13 mouse cellular contexts compared by ENCODE assay signal in the genomic region with DNA sequence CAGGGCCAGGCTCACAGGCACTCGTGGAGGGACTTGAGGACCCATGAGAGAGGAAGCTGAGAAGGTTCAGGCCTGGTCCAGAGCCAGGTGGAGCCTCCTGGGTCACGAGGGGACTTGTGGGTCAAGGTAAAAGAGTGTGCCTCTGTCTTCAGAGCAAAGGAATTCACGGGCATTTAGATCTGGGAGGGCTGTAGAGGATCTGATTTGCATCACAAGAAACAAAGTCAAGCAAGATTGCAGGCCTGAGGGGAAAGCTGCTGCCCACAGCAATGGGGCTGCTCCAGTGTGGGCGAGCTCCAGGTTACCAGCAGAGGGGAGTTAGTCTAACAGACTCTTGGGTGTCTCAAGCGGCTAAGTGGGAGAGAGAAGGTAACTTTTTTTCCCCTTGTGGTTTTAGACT.
"Had no signal": no experiment of that assay in that cellular context is flagged by ENCODE, and none has a peak within 500 bp of the region (broad histone marks: within the 10 kb centered on the region; RNA-seq: fewer than 3 reads in every experiment).

No protein-coding gene starts in this region.

- H3K4me3 ChIP-seq: limb, embryonic 12.5 days; limb, embryonic 15.5 days; liver, embryonic 12.5 days; liver, embryonic 15.5 days; midbrain, embryonic 13.5 days had no signal

- H3K9ac ChIP-seq: limb, embryonic 12.5 days; limb, embryonic 15.5 days; liver, embryonic 12.5 days; liver, embryonic 15.5 days; midbrain, embryonic 13.5 days had no signal

- DNase-seq: kidney, postnatal 25 days; left cerebral cortex, postnatal 4 days; lung, adult 2 months; thymus, adult 18-20 months; thymus, postnatal 4 days had no signal

- H3K9me3 ChIP-seq: limb, embryonic 12.5 days; limb, embryonic 15.5 days; liver, embryonic 12.5 days; liver, embryonic 15.5 days; midbrain, embryonic 13.5 days had no signal

- H3K4me2 ChIP-seq: limb, embryonic 12.5 days; limb, embryonic 15.5 days; liver, embryonic 12.5 days; liver, embryonic 15.5 days; midbrain, embryonic 13.5 days had no signal

- H3K4me1 ChIP-seq: limb, embryonic 12.5 days; limb, embryonic 15.5 days had no signal

- ATAC-seq: liver, embryonic 12.5 days; lung, postnatal 0 days; midbrain, embryonic 13.5 days had no signal

- H3K36me3 ChIP-seq: limb, embryonic 12.5 days; limb, embryonic 15.5 days; liver, embryonic 12.5 days; liver, embryonic 15.5 days; midbrain, embryonic 13.5 days had no signal

- H3K27ac ChIP-seq: kidney, postnatal 0 days; limb, embryonic 12.5 days; limb, embryonic 15.5 days; liver, embryonic 12.5 days; liver, embryonic 15.5 days; macrophage; midbrain, embryonic 13.5 days had no signal

- H3K27me3 ChIP-seq: limb, embryonic 12.5 days; limb, embryonic 15.5 days; liver, embryonic 15.5 days; midbrain, embryonic 13.5 days had no signal
